Mouse (Mus musculus) lung, embryonic 16.5 days (tissue): ENCODE data around the gene Cfap43. TPM values are rescaled to one million over a fixed set of nuclear protein-coding genes. Genes with fewer than 3 reads are reported as not detected.
A peak's percentile ranks its signal among the peaks of the same experiment; 100 is the strongest.

Source experiments
- ATAC-seq: fragments of 200-750 bp; cut with Nextera tagmentation; 2 replicates; pipeline ENCODE4 v1.8.0; 2017; ENCODE audit warnings: low read depth, mild to moderate bottlenecking, moderate library complexity
- H3K27ac ChIP-seq: fragments of 300-500 bp; sonication (generic); 2 replicates; pipeline ENCODE4 v1.5.1; 2014; ENCODE audit warnings: mild to moderate bottlenecking, control low read depth, low read length
- H3K27me3 ChIP-seq: fragments of 300-500 bp; sonication (generic); 2 replicates; pipeline ENCODE4 v1.6.1; 2014; ENCODE audit warnings: low read depth, low read length, mixed read lengths; ENCODE audit not compliant: control insufficient read depth, insufficient read depth
- H3K36me3 ChIP-seq: fragments of 300-500 bp; sonication (generic); 2 replicates; pipeline ENCODE4 v1.6.1; 2014; ENCODE audit warnings: low read length; ENCODE audit not compliant: control insufficient read depth, insufficient read depth
- H3K4me1 ChIP-seq: fragments of 300-500 bp; sonication (generic); replicated peaks from 2 replicates; pipeline ENCODE4 v1.6.1; 2014; ENCODE audit warnings: low read length, mixed read lengths; ENCODE audit not compliant: control insufficient read depth, insufficient read depth
- H3K4me2 ChIP-seq: fragments of 300-500 bp; sonication (generic); 2 replicates; pipeline ENCODE4 v1.6.1; 2014; ENCODE audit warnings: low read depth, low read length, control low read depth
- H3K4me3 ChIP-seq: fragments of 300-500 bp; sonication (generic); 2 replicates; pipeline ENCODE4 v1.5.1; 2014; ENCODE audit warnings: mild to moderate bottlenecking, low read length, control low read depth
- H3K9ac ChIP-seq: fragments of 300-500 bp; sonication (generic); 2 replicates; pipeline ENCODE4 v1.6.1; 2014; ENCODE audit warnings: low read length, control low read depth
- H3K9me3 ChIP-seq: fragments of 300-500 bp; sonication (generic); 2 replicates; pipeline ENCODE4 v1.6.1; 2016; ENCODE audit warnings: low read length; ENCODE audit not compliant: control insufficient read depth
- WGBS: fragments of 180-500 bp; shearing (Covaris S2); extraction: QIAGEN DNeasy Blood & Tissue Kit; methylation state at CpG from one replicate; pipeline ENCODE4 v1.1.7; 2014; 5-methylcytosine and 5-hydroxymethylcytosine counted together
- polyA plus RNA-seq: library from polyadenylated mRNA; unstranded; fragments of >200 nt; fragmentation: Nextera tagmentation; extraction: Ambion mirVana; gene quantifications from 2 replicates; pipeline ENCODE4 v1.2.1, GENCODE M21; 2015

The Cfap43 gene
- polyA plus RNA-seq, 1 experiment from 2014 or later, result 1.7 TPM

DNA sequence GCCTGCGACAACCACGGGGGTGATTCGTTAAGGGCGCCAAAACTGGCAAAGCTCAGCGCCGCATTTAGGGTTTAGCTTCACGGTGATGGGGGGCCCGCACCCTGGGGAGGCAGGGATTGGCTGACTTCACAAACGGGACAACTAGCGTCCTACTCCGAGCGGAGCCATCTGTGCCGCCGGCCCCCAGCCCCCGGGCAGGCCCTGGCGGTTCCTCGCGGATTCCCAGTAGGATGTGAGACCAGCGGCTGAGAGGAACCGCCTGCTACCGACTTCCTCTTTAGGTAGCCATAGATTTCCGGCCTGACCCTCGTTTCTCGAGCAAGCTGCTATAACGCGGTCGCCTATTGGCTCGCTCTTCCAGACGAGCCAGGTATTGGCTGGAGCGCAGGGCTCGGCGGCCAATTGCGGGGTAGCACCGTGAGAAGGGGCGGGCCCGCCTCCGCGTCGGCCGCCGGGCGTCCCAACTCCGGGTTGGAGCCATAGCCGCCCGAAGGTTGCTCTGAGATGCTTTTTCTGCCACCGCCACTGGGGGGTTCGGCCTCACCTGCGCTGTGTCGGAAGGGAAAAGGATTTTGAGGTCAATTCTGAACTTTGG is 53.6 kb downstream of the Cfap43 start, which contains the start of gene Gsto2:
Gene Gsto2 (plus strand): TSS at position 182 of the 595 bp plus-strand sequence.
- H3K4me1 ChIP-seq, result peaks cover 7% of the 10 kb centered on the region; the same call in 1 of the 2 replicates
- peak; percentile 100 for ATAC-seq
- WGBS, result under 1% methylated on average over 49 of the region's 49 CpGs
- peak within 1 kb of the TSS; percentile 79 for H3K4me3 ChIP-seq
- peak within 1 kb of the TSS; percentile 96 for H3K4me2 ChIP-seq
- no peaks in the 10 kb centered on the region for H3K27me3 ChIP-seq
- H3K27ac ChIP-seq, result peak within 1 kb of the TSS; percentile 79
- peak within 1 kb of the TSS; percentile 88 for H3K9ac ChIP-seq
- H3K9me3 ChIP-seq, result no peaks in the 10 kb centered on the region
- no peaks in the 10 kb centered on the region; the same call in 1 of the 2 replicates for H3K36me3 ChIP-seq

DNA sequence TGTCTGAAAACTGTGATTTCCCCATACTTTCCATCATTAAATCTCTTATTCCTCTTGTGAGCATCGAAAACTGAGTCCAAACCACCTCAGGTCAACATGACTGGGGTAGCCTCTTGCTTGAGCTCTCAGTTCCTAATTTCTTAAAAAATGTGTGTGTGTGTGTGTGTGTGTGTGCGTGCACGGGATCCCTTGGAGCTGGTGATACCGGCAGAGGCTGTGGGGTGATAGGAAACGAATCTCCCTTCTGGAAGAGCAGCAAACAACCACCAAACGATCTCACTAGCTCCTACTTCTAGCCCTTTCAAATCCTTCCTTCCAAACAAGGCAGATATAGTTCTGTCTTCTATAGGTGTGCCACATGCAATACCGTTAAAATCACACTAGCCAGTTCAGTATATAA is 54.4 kb downstream of the Cfap43 start:
- peak overlapping the region; percentile 79 for H3K4me3 ChIP-seq
- no peaks in the 10 kb centered on the region; the same call in 1 of the 2 replicates for H3K36me3 ChIP-seq
- H3K27me3 ChIP-seq, result no peaks in the 10 kb centered on the region
- H3K27ac ChIP-seq, result no peak overlapping the region
- H3K9me3 ChIP-seq, result no peaks in the 10 kb centered on the region
- peaks cover 7% of the 10 kb centered on the region; the same call in 1 of the 2 replicates for H3K4me1 ChIP-seq
- H3K4me2 ChIP-seq, result peak overlapping the region; percentile 96
- H3K9ac ChIP-seq, result peak overlapping the region; percentile 88; the same call in 1 of the 2 replicates
- no peak for ATAC-seq
- 81% methylated on average over 7 of the region's 7 CpGs for WGBS

DNA sequence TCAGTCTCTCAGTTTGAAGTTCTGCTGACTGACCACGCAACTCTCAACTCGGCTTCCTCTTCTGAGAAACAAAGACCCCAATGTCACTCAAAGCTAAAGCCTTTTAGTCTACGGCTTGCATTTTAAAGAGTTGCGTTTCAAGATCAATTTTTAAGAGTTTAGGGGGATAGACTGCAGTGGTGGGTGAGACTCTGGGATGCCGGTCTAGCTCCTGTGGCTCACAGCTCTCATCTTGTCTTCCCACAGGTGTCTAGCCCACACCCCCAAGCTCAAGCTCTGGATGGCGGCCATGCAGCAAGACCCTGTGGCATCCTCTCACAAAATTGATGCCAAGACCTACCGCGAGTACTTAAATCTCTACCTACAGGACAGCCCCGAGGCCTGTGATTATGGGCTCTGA is 55.0 kb downstream of the Cfap43 start:
- no peaks in the 10 kb centered on the region for H3K27me3 ChIP-seq
- no peak overlapping the region for H3K9ac ChIP-seq
- no peaks in the 10 kb centered on the region; the same call in 1 of the 2 replicates for H3K36me3 ChIP-seq
- no peak overlapping the region for H3K4me3 ChIP-seq
- no peak overlapping the region for H3K4me2 ChIP-seq
- 93% methylated on average over 9 of the region's 9 CpGs for WGBS
- no peak for ATAC-seq
- peaks cover 7% of the 10 kb centered on the region; the same call in 1 of the 2 replicates for H3K4me1 ChIP-seq
- no peak overlapping the region for H3K27ac ChIP-seq
- H3K9me3 ChIP-seq, result no peaks in the 10 kb centered on the region

DNA sequence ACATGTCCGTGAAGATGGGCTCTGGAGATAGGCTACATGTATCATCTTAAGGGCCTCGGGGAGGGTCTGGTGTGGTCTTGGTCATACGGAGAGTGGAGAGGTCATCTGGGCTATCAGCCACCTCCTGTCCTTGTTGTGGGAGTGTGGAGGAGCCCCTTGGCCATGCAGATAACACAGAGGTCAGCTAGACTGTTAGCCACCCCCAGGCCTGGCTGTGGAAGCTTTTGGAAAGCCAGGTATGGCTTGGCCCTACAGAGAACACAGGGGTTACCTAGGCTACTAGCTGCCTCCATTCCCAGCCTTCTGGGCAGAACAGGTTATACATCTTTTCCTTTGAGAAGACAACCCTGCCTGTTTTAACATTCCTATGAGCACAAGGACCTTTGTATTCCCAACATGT is 56.5 kb downstream of the Cfap43 start:
- H3K9me3 ChIP-seq, result no peaks in the 10 kb centered on the region
- no peaks in the 10 kb centered on the region; the same call in 1 of the 2 replicates for H3K36me3 ChIP-seq
- no peak overlapping the region for H3K4me3 ChIP-seq
- 88% methylated on average over 3 of the region's 3 CpGs for WGBS
- H3K4me2 ChIP-seq, result no peak overlapping the region
- H3K27ac ChIP-seq, result no peak overlapping the region
- H3K27me3 ChIP-seq, result no peaks in the 10 kb centered on the region
- H3K9ac ChIP-seq, result no peak overlapping the region
- peaks cover 7% of the 10 kb centered on the region; the same call in 1 of the 2 replicates for H3K4me1 ChIP-seq
- ATAC-seq, result no peak

DNA sequence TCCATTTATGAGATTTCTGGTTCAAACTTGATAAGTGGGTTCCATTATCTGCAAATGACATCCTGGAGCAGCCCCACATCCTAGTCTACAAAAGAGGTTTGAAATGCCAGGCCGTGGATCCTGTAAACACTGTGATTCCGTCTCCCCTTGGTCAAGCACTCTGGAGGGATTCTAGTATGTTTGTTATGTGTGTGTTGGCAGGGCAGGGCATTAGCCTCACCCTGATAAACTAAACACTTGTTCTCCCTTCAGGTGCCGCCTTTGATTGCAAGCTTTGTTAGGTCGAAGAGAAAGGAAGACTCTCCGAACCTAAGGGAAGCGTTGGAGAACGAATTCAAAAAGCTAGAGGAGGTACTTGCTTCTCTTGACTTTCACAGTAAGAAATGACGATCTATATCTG is 59.9 kb downstream of the Cfap43 start:
- Histone ChIP-seq H3K9me3 (no peaks in the 10 kb centered on the region), H3K36me3 (no peaks in the 10 kb centered on the region; the same call in 1 of the 2 replicates), H3K27me3 (no peaks in the 10 kb centered on the region), H3K27ac (no peak overlapping the region), H3K4me3 (no peak overlapping the region), H3K4me2 (no peak overlapping the region), H3K9ac (no peak overlapping the region), H3K4me1 (peaks cover 12% of the 10 kb centered on the region)
- 80% methylated on average over 8 of the region's 8 CpGs for WGBS
- no peak for ATAC-seq

DNA sequence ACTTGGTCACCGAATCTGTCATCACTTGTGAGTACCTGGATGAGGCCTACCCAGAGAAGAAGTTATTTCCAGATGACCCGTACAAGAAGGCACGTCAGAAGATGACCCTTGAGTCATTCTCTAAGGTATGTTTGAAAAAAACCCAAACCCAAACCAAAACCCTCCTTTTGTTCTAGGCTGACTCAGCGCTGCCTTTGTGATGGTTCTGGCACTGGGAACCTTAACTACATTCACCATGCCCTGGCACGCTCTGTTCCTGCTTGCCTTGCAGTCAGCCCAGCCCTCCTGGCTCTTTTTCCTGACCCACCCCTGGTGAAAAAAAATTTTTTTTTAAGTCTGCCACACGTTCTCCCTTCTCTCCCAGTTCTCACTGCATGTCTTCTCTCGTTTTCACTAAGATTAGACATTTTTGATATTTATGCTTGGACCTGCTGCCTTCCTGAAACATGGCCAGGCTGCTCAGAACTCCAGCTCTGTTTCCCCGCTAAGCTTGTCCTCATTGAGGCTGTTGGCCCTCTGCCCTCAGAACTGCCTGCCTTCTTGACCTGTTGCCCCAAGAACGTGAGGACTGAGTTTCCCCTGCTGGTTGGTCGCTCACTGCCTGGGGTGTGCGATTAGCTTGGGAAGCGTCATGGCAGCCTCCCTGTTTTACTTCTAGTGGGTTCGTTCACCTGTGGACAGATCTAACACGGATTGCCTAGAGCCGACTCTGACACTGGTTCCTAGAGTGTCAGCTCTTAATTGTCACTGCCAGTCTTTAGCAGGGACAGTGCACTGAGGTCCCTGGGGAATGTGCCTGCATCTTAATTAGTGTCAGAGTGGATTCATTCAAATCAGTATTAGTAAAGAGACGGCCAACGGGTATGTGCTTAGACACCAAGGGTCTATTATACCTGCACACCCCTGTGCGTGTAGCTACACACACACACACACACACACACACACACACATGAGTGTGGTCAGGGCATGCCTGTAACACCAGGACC is 60.8 kb downstream of the Cfap43 start:
- H3K9ac ChIP-seq, result no peak overlapping the region
- no peaks in the 10 kb centered on the region for H3K9me3 ChIP-seq
- ATAC-seq, result peak; percentile 55; the same call in 1 of the 2 replicates
- 67% methylated on average over 18 of the region's 18 CpGs for WGBS
- no peak overlapping the region for H3K4me3 ChIP-seq
- H3K4me2 ChIP-seq, result no peak overlapping the region
- no peak overlapping the region for H3K27ac ChIP-seq
- peaks cover 12% of the 10 kb centered on the region for H3K4me1 ChIP-seq
- H3K36me3 ChIP-seq, result no peaks in the 10 kb centered on the region
- H3K27me3 ChIP-seq, result no peaks in the 10 kb centered on the region

DNA sequence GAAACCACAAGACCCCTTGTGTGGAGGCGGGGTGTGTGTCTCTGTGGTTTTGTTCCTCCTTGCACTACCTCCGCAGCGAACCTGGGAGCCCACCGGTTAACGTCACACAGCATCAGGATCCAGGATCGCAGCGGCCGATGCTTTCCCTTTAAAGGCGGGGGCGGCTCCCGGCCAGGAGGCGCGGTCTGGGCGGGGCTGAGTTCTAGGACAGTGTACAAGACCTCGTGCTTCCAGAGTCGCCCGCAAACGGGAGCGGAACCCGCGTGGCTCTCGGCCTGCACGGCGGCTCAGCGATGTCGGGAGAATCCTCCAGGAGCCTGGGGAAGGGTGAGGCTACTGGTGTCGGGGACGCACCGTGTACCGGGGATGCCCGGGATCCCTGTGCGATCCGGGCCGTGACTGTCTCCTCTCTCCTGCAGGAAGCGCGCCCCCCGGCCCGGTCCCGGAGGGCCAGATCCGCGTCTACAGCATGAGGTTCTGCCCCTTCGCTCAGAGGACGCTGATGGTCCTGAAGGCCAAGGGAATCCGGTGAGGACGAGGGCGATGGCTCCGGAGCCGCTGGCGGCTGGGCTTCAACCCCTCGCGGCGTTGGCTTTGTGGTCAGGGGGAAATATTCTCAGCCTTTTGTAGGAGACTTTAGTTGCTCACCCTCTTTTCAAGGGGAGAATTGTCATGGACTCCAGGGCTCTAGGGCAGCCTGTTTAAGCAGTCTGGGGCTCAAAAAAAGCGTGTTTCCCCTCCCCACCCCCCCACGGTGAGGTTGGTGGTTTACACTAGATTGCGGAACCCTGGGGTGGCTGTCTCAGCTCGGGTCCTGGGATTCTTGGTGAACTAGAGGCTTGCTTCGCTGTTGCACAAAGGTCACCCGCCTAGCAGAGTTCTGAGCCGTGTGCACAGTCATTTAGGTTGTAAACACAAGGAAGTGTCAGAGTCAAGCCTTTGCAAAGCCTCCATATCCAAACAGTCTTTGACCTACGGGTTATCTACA is 64.0 kb downstream of the Cfap43 start, which contains the start of gene Gsto1:
Gene Gsto1 (plus strand): TSS at position 175 of the 988 bp plus-strand sequence.
- Histone ChIP-seq H3K4me2 (peak within 1 kb of the TSS; percentile 99), H3K4me3 (peak within 1 kb of the TSS; percentile 71), H3K9me3 (no peaks in the 10 kb centered on the region), H3K9ac (peak within 1 kb of the TSS; percentile 72), H3K4me1 (peaks cover 12% of the 10 kb centered on the region), H3K27ac (peak within 1 kb of the TSS; percentile 18; the same call in 1 of the 2 replicates), H3K27me3 (no peaks in the 10 kb centered on the region), H3K36me3 (no peaks in the 10 kb centered on the region)
- ATAC-seq, result peak; percentile 95
- under 1% methylated on average over 60 of the region's 60 CpGs for WGBS

DNA sequence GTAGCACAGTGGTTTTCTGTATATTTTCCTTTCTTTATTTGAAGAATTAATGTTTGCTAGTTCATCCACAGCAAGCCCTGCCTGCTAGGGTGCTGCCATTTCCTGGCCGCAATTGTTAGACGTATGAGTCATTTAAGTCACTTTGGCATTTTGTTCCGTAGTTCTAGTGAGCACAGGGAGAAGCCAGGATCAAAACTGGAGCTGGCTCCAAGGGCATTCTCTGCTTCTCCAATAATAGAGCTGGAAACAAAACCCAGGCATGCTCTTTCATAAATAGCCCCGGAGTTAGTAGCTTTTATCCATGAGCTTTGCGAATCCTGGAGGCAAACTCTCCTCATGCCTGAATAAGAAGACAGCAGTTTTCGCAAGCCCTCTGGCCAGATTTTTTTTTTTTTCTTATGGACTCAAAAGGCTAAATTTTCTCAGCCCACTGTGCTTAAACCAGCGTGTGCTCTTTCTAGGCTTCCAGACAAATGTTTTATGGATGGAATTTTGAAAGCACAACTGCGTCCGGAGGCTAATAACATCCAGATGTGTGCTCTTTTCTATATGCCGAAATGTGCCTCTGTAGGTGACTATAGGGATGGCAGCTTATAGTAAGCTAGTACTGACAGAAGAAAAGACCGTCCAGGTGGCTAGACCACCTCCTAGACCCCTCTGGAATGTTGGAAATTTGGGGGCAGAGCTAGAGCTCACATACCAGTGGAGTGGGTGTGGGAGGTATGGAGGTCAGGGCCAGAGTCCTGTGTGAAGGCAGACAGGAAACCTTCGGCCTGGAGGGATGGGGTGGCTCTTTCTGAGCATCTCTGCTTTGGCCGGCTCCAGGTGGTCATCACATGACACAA is 64.9 kb downstream of the Cfap43 start:
- Histone ChIP-seq H3K9me3 (no peaks in the 10 kb centered on the region), H3K9ac (peak overlapping the region; percentile 25; the same call in 1 of the 2 replicates), H3K36me3 (no peaks in the 10 kb centered on the region), H3K27me3 (no peaks in the 10 kb centered on the region), H3K27ac (no peak overlapping the region), H3K4me2 (peak overlapping the region; percentile 99), H3K4me3 (peak overlapping the region; percentile 71), H3K4me1 (peaks cover 12% of the 10 kb centered on the region)
- ATAC-seq, result peak; percentile 53
- 13% methylated on average over 13 of the region's 13 CpGs for WGBS
